Mouse (Mus musculus) MEL (cell line): ENCODE measurements around the gene Wdr26. TPM values are rescaled to one million over a fixed set of nuclear protein-coding genes. Genes with fewer than 3 reads are reported as not detected.

ENCODE experiments used
- DNase-seq: peaks from one replicate; pipeline ENCODE4 v3.0.0; 2011; ENCODE audit warnings: low read depth, low spot score
- H3K27ac ChIP-seq: 2 replicates; pipeline ENCODE4 v1.5.1; 2012; ENCODE audit warnings: low read depth, mild to moderate bottlenecking, control low read depth, low read length, moderate library complexity; ENCODE audit not compliant: control insufficient read depth
- H3K27me3 ChIP-seq, 2 experiments: fragments of 150-350 bp in 1 of 2; sonication (generic) in 1 of 2; 2 replicates each; pipeline ENCODE4 v1.6.1; 2012; ENCODE audit warnings: low read length in 2 of 2, mild to moderate bottlenecking in 2 of 2, improper control_type of control experiment in 1 of 2, moderate library complexity in 1 of 2; ENCODE audit not compliant: insufficient read depth in 2 of 2, control insufficient read depth in 1 of 2
- H3K36me3 ChIP-seq, 2 experiments: 2 replicates each; pipeline ENCODE4 v1.6.1; 2012 to 2014; ENCODE audit warnings: low read length in 2 of 2, improper control_type of control experiment in 1 of 2, inconsistent platforms in 1 of 2, mild to moderate bottlenecking in 1 of 2; ENCODE audit not compliant: insufficient read depth in 2 of 2, control insufficient read depth in 1 of 2
- H3K4me1 ChIP-seq, 2 experiments: fragments of 150-350 bp in 1 of 2; sonication (generic) in 1 of 2; 2 replicates each; pipeline ENCODE4 v1.6.1; 2012; ENCODE audit warnings: low read length in 2 of 2, improper control_type of control experiment in 1 of 2, mild to moderate bottlenecking in 1 of 2; ENCODE audit not compliant: insufficient read depth in 2 of 2, control insufficient read depth in 1 of 2
- H3K4me3 ChIP-seq, 2 experiments: fragments of 150-350 bp in 1 of 2; sonication (generic) in 1 of 2; 2 replicates each; pipeline ENCODE4 v1.5.1; 2012; ENCODE audit warnings: low read depth in 2 of 2, low read length in 2 of 2, mild to moderate bottlenecking in 2 of 2, moderate library complexity in 2 of 2, control low read depth in 1 of 2, improper control_type of control experiment in 1 of 2; ENCODE audit not compliant: control insufficient read depth in 1 of 2, insufficient read depth in 1 of 2
- H3K79me2 ChIP-seq: 2 replicates; pipeline ENCODE4 v1.6.1; 2012; ENCODE audit warnings: mild to moderate bottlenecking, low read length, moderate library complexity; ENCODE audit not compliant: control insufficient read depth, poor library complexity, insufficient read depth
- H3K9ac ChIP-seq: 2 replicates; pipeline ENCODE4 v1.6.1; 2012; ENCODE audit warnings: low read depth, mild to moderate bottlenecking, control low read depth, low read length, moderate library complexity; ENCODE audit not compliant: control insufficient read depth, poor library complexity, severe bottlenecking
- H3K9me3 ChIP-seq: fragments of 150-350 bp; sonication (generic); replicated peaks from 2 replicates; pipeline ENCODE4 v1.6.1; 2012; ENCODE audit warnings: mild to moderate bottlenecking, low read length, improper control_type of control experiment, moderate library complexity; ENCODE audit not compliant: insufficient read depth
- CHD1 ChIP-seq: IDR thresholded peaks from 2 replicates; pipeline ENCODE4 v1.6.1; 2012; ENCODE audit warnings: low read depth, mild to moderate bottlenecking, inconsistent platforms, low read length, improper control_type of control experiment
- CHD2 ChIP-seq: IDR thresholded peaks from 2 replicates; pipeline ENCODE4 v1.6.1; 2011; ENCODE audit warnings: low read length, improper control_type of control experiment
- ELF1 ChIP-seq: IDR thresholded peaks from 2 replicates; pipeline ENCODE4 v1.6.1; 2014; ENCODE audit warnings: low read depth, mild to moderate bottlenecking, inconsistent platforms, low read length, improper control_type of control experiment, moderate library complexity
- EP300 ChIP-seq, 2 experiments: IDR thresholded peaks; 2 replicates each; pipeline ENCODE4 v1.6.1; 2011; ENCODE audit warnings: improper control_type of control experiment in 2 of 2, low read length in 2 of 2, low read depth in 1 of 2, mild to moderate bottlenecking in 1 of 2
- GABPA ChIP-seq: IDR thresholded peaks from 2 replicates; pipeline ENCODE4 v1.6.1; 2012; ENCODE audit warnings: low read depth, mild to moderate bottlenecking, inconsistent platforms, low read length, improper control_type of control experiment, moderate library complexity
- GATA1 ChIP-seq: IDR thresholded peaks from 2 replicates; pipeline ENCODE4 v1.6.1; 2011; ENCODE audit warnings: low read depth, low read length, improper control_type of control experiment
- MAX ChIP-seq: IDR thresholded peaks from 2 replicates; pipeline ENCODE4 v1.6.1; 2011; ENCODE audit warnings: low read length, improper control_type of control experiment
- MAZ ChIP-seq: IDR thresholded peaks from 2 replicates; pipeline ENCODE4 v1.6.1; 2012; ENCODE audit warnings: low read depth, mild to moderate bottlenecking, inconsistent platforms, low read length, improper control_type of control experiment
- MEF2A ChIP-seq: IDR thresholded peaks from 2 replicates; pipeline ENCODE4 v1.6.1; 2014; ENCODE audit warnings: low read depth, mild to moderate bottlenecking, inconsistent platforms, low read length, improper control_type of control experiment; ENCODE audit not compliant: poor library complexity, insufficient replicate concordance, severe bottlenecking; ENCODE audit errors: extremely low read depth
- MXI1 ChIP-seq: IDR thresholded peaks from 2 replicates; pipeline ENCODE4 v1.6.1; 2011; ENCODE audit warnings: mild to moderate bottlenecking, low read depth, low read length, improper control_type of control experiment
- MYC ChIP-seq: IDR thresholded peaks from 2 replicates; pipeline ENCODE4 v1.6.1; 2011; ENCODE audit warnings: low read depth, mild to moderate bottlenecking, low read length, improper control_type of control experiment, moderate library complexity
- POLR2AphosphoS2 ChIP-seq: IDR thresholded peaks from 2 replicates; pipeline ENCODE4 v1.6.1; 2011; ENCODE audit warnings: low read length, improper control_type of control experiment
- RAD21 ChIP-seq: IDR thresholded peaks from 2 replicates; pipeline ENCODE4 v1.6.1; 2011; ENCODE audit warnings: mild to moderate bottlenecking, low read depth, low read length, improper control_type of control experiment
- SIN3A ChIP-seq: IDR thresholded peaks from 2 replicates; pipeline ENCODE4 v1.6.1; 2012; ENCODE audit warnings: low read length, improper control_type of control experiment, inconsistent platforms
- TCF12 ChIP-seq: IDR thresholded peaks from 2 replicates; pipeline ENCODE4 v1.6.1; 2014; ENCODE audit warnings: low read depth, mild to moderate bottlenecking, inconsistent platforms, low read length, improper control_type of control experiment, moderate library complexity
- UBTF ChIP-seq: IDR thresholded peaks from 2 replicates; pipeline ENCODE4 v1.6.1; 2012; ENCODE audit warnings: low read depth, mild to moderate bottlenecking, inconsistent platforms, low read length, improper control_type of control experiment, moderate library complexity, borderline replicate concordance; ENCODE audit not compliant: insufficient read depth
- USF1 ChIP-seq: IDR thresholded peaks from 2 replicates; pipeline ENCODE4 v1.6.1; 2014; ENCODE audit warnings: low read depth, mild to moderate bottlenecking, inconsistent platforms, low read length, improper control_type of control experiment, moderate library complexity
- USF2 ChIP-seq, 2 experiments: IDR thresholded peaks; 2 replicates each; pipeline ENCODE4 v1.6.1; 2011 to 2012; ENCODE audit warnings: improper control_type of control experiment in 2 of 2, low read length in 2 of 2, borderline replicate concordance in 1 of 2, inconsistent platforms in 1 of 2, low read depth in 1 of 2, mild to moderate bottlenecking in 1 of 2; ENCODE audit not compliant: insufficient read depth in 1 of 2
- ZMIZ1 ChIP-seq: IDR thresholded peaks from 2 replicates; pipeline ENCODE4 v1.6.1; 2012; ENCODE audit warnings: low read depth, mild to moderate bottlenecking, inconsistent platforms, low read length, improper control_type of control experiment, moderate library complexity
- polyA plus RNA-seq, 2 experiments: library from polyadenylated mRNA; stranded (reverse) in 1 of 2; unstranded in 1 of 2; fragments of >175 nt in 1 of 2; fragments of >200 nt in 1 of 2; gene quantifications; 2 replicates each; pipeline versions ENCODE4 v1.2.1 to v1.2.4; 2012; ENCODE audit warnings: low replicate concordance in 2 of 2, low read depth in 1 of 2; ENCODE audit not compliant: insufficient read length in 2 of 2, insufficient read depth in 1 of 2, missing spikeins in 1 of 2
- total RNA-seq: library from RNA; depleted of rRNA; stranded (reverse); fragments of 300-350 nt; gene quantifications from 2 replicates; pipeline ENCODE4 v1.2.3, GENCODE M21; 2012

Gene Wdr26
- total and polyA plus RNA-seq, 3 experiments = 21.6 to 35.1 TPM; not detected in 1

DNA sequence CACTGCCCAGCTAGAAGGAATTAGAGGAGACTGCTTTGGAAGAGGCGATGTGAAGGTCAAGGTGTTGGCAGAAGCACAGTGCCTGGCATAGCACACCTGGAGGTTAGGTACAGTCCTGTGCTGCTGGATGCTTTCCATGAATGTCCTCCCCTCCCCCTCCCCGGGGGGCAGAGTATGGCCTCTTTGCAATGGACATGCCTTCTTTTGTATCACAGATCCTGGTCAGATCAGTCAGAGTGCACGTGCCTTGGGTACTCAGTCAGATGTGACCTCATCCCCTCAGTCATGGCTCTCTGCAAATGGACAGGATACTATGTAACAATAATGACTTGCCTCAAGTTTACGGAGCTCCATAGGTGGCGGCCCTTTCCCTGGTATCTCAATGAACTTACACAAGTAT, 46.8 kb upstream of the Wdr26 start:
- Histone ChIP-seq H3K79me2 (no peaks in the 10 kb centered on the region; the same call in 1 of the 2 replicates), H3K9ac (no peak overlapping the region), H3K9me3 (no peaks in the 10 kb centered on the region), H3K36me3 (peaks cover 0 to 31% of the 10 kb centered on the region in 2 experiments; a peak in 2 of 4 replicates), H3K4me1 (peaks cover 16 to 46% of the 10 kb centered on the region in 2 experiments), H3K27me3 (no peaks in the 10 kb centered on the region), H3K4me3 (no peak overlapping the region), H3K27ac (no peak overlapping the region)
- DNase-seq = no peak
- no peak for TF ChIP-seq RAD21
- TF ChIP-seq USF2 (IDR thresholded peaks at IDR 0.05; ENCODE audit: borderline replicate concordance in 1 of 2, insufficient read depth in 1 of 2, low read depth in 1 of 2, low read length in 2 of 2) = no peak
- no peak for TF ChIP-seq SIN3A
- no peak for TF ChIP-seq MXI1
- TF ChIP-seq EP300 (IDR thresholded peaks at IDR 0.05; ENCODE audit: low read depth in 1 of 2, low read length in 2 of 2) = no peak
- no peak for TF ChIP-seq GATA1
- no peak for TF ChIP-seq CHD2
- TF ChIP-seq POLR2AphosphoS2 = no peak
- no peak for TF ChIP-seq MYC
- TF ChIP-seq ZMIZ1 = no peak
- TF ChIP-seq GABPA = no peak
- TF ChIP-seq MAX = no peak
- TF ChIP-seq MEF2A = no peak

DNA sequence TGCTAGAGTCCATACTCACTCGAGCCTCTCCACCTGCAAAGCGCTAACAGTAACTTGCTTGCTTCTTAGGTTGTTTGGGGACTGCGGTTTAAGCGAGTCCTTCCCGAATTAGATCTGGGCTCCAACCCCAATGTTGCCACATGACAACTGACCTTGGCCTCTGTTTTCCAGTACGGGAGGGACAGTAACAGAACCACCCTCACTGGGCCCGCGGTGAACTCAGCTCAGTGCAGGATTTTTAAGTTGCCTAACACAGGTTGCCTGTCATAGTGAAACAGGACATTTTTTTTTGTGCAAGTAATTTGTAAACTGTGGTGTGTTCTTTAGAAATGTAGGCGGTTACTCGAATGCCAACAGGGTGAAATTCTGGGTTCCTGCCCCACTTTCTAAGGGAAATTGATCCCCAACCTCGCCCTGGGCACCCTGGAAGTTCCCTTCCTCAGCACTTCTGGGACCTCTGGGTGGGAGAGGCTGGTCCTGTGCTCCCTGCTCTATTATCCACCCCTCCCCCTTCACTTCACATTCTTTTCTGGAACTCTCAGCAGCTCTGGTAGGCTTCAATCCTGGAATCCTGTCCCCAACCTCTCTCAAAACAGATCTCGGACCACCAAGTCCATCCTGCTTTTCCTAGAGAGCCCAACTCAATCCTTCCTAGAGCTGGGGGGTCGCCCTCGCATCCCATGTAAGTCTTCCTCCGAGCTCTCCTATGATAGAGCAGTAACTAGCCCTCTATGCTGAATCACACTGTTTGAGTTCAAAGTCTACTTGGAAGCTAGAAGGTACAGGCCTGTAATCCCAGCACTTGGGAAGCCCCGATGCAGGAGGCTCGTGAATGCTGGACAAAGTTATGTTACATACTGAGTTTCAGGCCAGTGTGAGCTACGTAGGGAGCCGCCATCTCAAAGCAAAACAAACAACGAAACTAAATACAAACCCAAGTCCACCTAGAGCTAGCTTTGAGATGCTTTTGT, 46.1 kb upstream of the Wdr26 start:
- peaks cover 0 to 31% of the 10 kb centered on the region in 2 experiments; a peak in 2 of 4 replicates for H3K36me3 ChIP-seq
- peaks cover 16 to 46% of the 10 kb centered on the region in 2 experiments for H3K4me1 ChIP-seq
- H3K27me3 ChIP-seq = no peaks in the 10 kb centered on the region
- no peak for DNase-seq
- H3K9me3 ChIP-seq = no peaks in the 10 kb centered on the region
- peak overlapping the region; percentile 38 to 60 for H3K4me3 ChIP-seq
- H3K27ac ChIP-seq = peak overlapping the region; percentile 91
- peak overlapping the region; percentile 73 for H3K9ac ChIP-seq
- H3K79me2 ChIP-seq = no peaks in the 10 kb centered on the region; the same call in 1 of the 2 replicates
- TF ChIP-seq TCF12 (no peak), CHD1 (no peak), SIN3A (0 out of 2 replicates have a peak, but pooled peaks have one; percentile 1), UBTF (peak; percentile 12; the same call in 1 of the 2 replicates), GATA1 (no peak), MAZ (no peak), ELF1 (no peak), USF1 (no peak), CHD2 (no peak)
- TF ChIP-seq, all 39 proteins: peak for 2
